Mouse (Mus musculus) heart, adult 18-20 months (tissue): ENCODE results near the gene Alg6. TPM values are rescaled to one million over a fixed set of nuclear protein-coding genes. Genes with fewer than 3 reads are reported as not detected.

Experiments used
- total RNA-seq, 2 experiments: library from RNA; stranded (reverse); gene quantifications; 2 replicates each; pipeline ENCODE4 v1.2.3; 2021

The Alg6 gene
- total RNA-seq, 2 experiments from 2014 or later: 5.0 TPM

Other genes starting within 250 kb of the Alg6 start
- gene Foxd3, start 59.4 kb upstream of the Alg6 start, total RNA-seq: under 1 TPM; 0.22 to 0.36 TPM
- 1 to 10 TPM in 1 of 2 experiments, under 1 TPM in 1; 0.65 to 2.2 TPM for gene Efcab7, start 113.5 kb downstream of the Alg6 start, total RNA-seq
- 100 to 1,000 TPM; 219 to 241 TPM for gene Pgm1, start 213.8 kb downstream of the Alg6 start, total RNA-seq
- 1 to 10 TPM; 5.6 to 6.4 TPM for gene Itgb3bp, start 214.1 kb downstream of the Alg6 start, total RNA-seq